Mouse (Mus musculus): ENCODE results near the gene 1810065E05Rik.
A peak's percentile ranks its signal among the peaks of the same experiment; 100 is the strongest.

The 1810065E05Rik gene

DNA sequence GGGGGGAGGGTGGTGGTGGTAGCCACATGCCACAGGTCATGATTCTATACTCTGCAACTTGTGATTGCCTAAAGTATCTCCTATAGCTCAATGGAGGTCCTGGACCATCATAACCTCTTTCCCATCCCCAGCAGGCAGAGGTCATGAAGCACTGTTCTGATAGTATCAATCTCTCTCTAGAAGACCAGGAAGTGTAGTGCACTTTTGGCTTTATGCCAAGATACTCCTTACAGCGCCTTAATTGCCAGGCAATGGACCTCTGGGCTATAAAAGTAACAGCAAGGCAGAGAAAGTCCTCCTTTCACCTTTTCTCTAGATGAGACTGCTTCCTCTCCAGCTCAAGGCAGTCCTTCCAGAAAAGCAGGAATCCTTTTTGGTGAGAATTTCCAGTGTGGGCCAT is at the start of gene 1810065E05Rik:
TSS of gene 1810065E05Rik (plus strand) at position 297 of the 400 bp plus-strand sequence.
- DNase-seq (ENCODE audit: extremely low read depth, low read depth): no peak

DNA sequence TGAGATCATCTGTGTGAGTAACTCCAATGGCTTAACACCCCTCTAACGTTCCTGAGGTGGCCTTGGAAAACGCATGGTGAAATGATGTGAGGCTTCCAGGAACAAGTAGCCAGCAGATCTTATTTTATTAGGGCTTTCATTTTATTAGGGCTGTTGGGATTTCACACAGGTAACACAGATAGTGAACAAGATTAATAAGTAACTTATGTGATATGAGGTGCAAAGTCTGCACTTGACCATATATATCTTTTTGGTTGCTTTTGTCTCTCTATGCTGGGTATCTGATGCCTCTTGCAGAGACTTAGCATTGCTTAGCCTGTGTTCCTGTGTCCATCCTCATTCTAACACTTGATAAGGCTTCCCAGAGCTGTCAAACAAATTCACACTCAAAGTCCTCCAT is 43.6 kb upstream of the 1810065E05Rik start:
- DNase-seq (ENCODE audit: extremely low read depth, low read depth): no peak

DNA sequence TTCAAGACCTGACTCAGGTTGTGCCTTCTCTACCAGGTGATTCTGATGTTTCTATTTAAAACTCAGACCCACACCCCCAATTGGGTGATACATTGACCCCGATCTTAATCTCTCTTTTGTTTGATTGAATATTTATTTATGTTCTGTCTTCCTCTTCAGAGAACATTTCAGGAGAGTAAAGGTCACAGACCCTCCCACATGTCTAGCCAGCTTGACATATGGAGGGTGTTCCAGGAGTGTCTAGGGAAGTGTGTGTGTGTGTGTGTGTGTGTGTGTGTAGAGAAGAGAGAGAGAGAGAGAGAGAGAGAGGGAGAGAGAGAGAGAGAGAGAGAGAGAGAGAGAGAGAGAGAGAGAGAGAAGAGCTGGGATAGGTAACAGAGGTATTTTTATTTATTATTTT is 43.2 kb upstream of the 1810065E05Rik start:
- DNase-seq (ENCODE audit: extremely low read depth, low read depth): no peak

DNA sequence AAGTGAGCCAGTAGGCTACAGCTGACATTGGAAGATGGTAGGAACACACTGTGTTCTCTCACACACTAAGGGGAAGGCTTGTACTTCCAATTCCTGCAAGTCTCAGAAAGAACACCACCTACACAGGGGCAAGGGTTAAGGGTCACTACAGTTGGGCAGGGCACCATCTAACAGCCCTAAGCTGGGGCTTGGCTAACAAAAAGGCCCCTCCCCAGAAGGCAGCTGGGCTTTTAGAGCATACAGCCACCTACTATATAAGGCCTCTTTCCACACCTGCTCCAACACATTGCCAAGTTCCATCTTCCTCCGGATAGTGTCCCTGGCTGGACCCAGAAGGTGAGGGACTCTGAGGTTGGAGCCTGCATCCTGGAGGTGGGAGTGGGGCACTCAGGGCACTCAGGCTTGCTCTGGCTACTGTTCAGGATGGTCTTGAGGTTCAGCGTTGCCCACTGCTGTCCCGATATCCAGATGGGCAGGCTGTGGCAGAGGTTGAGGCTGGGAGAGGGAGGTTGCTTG is 42.1 kb upstream of the 1810065E05Rik start, which contains the start of gene Lypd8:
TSS of gene Lypd8 (plus strand) at position 281 of the 516 bp plus-strand sequence.
- DNase-seq (ENCODE audit: extremely low read depth, low read depth): no peak

DNA sequence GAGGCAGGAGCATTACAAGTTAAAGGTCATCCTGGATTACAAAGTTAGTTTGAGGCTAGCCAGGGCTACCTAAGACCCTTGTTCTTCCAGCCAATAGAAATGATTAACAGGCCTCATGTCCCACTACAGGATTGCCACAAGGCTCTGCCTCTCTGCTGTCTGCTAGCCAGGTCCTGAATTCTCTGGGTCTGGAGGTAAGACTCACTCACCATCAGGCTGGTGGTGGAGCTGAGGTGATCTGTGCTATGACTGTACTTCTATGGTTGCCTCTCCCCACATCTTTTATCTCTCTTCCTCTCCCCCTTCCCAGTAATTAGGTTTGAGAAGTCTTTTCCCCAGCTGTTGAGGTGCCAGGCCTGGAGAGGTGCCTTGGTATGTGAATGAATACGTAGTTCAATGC is 41.4 kb upstream of the 1810065E05Rik start:
- peak; percentile 10 for DNase-seq (ENCODE audit: extremely low read depth, low read depth)

DNA sequence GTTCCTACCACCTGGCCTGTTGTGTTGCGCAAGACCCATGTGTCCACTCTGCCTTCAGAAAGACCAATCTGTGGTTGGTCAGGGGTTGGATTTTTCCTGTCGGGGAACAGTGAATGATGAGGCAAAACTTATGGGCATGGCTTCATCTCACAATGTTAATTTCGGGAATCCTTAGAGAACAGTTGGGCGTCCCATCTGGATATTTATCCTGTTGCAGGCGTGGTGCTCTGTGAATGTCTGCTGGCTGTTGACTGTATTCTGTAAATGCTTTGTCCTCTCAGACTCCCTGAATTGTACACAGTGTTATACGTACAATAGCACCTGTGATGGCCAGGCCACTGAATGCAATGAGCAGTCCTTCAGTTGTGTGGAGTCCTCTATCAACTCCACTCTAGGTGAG is 38.4 kb upstream of the 1810065E05Rik start:
- no peak for DNase-seq (ENCODE audit: extremely low read depth, low read depth)

DNA sequence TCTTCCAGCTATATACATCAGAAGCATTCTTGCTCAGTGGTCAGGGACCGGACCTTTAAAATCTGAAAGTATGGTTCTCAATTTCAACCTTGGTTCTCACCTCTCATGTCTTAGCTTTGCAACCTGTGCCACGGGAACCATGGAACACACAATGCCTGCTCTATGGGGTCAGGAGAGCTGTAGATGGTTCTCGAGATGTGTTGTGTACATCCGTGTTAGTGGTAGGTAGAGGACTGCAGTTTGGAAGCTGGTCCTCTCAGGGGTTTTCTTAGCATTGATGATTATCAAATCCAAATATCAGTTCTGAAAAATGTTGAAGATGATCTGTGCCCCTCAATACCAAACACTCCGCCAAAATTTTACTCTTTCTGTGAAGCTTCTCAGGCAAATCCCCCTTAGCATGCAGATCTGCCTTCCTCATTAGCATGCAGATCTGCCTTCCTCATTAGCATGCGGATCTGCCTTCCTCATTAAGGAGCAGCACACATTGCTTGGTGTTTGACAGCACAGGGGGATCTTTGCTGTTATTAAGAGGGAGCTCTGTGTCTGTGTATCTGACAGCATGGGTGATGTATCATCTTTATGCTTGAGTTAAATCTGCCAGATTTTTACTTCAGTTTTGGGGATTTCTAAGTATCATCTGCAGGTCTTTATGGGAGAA is 20.8 kb upstream of the 1810065E05Rik start:
- no peak for DNase-seq (ENCODE audit: extremely low read depth, low read depth)

DNA sequence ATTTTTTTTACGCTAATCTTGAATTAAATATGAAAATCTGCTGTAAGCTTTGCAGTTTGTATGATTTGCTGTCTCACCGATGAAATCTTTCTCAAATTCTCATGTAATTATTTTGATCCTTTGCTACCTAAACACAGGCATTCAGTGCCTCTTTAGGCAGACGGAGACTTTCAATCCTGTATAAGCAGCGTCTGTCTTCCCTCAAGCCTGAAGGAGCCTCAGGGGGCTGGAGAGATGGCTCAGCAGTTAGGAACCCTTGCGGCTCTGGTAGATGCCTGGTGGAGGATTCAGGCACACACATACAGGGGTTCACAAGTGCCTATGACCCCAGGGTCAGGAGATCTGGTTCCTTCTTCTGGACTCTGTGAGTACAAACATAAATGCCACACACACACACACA is 20.3 kb upstream of the 1810065E05Rik start:
- no peak for DNase-seq (ENCODE audit: extremely low read depth, low read depth)

DNA sequence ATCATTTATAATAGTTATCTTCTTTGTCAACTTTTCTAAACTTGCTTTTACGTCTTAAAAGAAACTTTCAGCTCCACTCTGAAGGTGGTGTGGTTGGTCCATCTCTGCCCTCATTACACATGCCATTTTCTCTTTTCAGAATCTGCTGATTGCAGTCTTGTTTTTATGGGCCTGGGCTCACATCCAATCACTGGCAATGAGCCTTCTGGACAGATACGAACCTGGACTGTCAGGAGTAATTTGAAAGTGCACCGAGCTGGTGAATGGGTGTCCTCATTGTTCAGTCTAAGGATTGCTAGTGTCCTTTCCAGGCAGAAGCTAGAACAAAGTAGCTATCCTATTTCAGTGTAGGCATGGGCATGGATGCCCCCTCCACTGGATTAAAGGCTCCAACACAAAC is 12.8 kb upstream of the 1810065E05Rik start:
- DNase-seq (ENCODE audit: extremely low read depth, low read depth): no peak

DNA sequence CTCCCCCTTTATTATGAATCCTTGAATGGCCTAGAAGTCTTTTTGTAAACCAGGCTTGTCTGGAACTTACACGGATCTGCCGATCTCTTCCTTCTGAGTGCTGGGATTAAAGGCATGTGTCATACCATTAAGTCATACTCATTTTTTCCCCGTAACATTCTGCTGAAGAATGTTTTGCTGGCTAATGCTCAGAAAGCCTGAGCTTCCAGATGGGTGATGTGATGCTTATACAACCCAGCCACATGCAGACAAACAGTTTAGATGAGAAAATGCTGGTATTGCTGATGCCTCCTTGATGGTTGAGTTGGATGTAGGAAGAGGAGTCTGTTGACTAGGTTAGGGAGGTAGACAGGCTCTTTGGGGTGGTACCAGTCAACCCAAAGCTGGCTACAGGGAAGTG is 2.6 kb upstream of the 1810065E05Rik start:
- DNase-seq (ENCODE audit: extremely low read depth, low read depth): no peak

DNA sequence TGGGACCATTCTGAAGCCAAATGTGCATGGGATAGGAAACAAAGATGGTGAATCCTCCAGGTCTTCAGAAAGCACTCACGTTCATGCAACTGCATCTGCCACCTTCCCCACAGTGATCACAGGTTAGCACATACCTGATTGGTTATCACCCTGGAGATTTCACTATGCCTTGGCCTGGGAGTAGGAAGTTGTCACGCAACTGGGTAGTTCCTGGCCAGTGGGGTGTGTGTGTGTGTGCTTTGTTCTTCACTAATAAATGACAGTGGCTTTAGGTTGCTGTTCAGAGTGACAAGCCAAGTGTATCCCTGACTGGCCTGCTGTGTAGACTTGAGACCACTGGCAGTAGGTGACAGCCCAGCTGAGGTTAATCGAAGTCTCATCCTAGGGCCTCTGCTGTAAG is 11.3 kb downstream of the 1810065E05Rik start, which contains the start of gene Gm12253:
TSS of gene Gm12253 (plus strand) at position 301 of the 400 bp plus-strand sequence.
- no peak for DNase-seq (ENCODE audit: extremely low read depth, low read depth)

DNA sequence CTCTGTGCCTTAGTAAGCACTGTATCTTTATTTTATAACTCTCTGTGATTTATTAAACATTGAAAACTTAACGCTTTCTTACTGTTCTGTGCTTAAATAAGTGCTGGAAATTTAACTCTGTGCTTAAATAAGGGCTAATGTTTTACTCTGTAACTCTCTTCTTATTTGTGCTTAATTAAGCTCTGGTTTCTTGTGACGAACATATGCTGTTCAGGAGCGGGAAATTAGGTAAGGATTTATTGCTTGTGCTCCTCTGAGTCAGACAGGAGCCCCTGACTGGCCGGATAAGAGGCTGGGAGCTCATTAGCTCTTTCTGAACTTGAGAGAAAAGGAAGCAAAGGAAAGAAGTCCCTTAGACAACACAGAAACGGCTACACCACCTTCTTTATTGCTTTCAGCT is 17.0 kb downstream of the 1810065E05Rik start:
- DNase-seq (ENCODE audit: extremely low read depth, low read depth): no peak

DNA sequence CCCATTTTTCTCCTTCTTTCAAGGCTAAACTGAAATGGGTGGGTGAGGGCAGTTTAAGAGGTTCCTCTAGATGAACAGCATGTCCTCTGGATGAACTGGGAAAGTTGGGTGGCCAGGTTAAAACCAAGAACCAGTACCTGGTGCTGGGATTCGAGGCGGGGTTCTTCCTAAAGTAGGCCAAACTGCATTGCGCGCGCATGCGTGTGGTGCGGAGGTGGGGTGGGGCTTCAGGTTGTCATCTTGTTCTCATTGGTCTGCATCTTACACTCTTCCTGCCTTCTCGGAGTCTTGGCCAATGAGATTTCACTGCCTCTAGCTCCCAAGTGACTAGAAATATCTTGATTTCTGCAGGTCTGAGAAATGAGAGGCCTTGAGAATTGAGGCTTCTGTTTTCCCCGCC is 31.8 kb downstream of the 1810065E05Rik start, which contains the start of gene Lypd9:
TSS of gene Lypd9 (minus strand) at position 165 of the 400 bp plus-strand sequence.
- DNase-seq (ENCODE audit: extremely low read depth, low read depth): no peak

DNA sequence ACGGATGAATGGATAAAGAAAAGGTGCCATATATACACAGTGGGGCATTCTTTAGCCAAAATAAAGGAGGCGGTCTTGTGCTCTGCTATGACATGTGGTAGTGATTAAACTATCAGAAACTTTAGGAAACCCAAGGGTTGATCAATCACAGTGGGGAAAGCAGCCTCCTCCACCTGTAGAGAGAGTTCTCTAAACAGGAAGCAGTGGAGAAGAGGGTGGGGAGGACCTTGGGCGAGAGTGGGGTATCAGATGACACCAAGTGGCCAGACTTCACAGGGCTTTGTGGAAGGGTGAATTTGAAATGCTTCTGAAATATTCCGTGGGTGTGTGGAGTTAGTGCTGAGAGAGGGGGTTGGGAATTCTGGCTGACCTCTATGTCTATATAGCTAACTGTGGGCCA is 32.7 kb downstream of the 1810065E05Rik start:
- DNase-seq (ENCODE audit: extremely low read depth, low read depth): no peak

DNA sequence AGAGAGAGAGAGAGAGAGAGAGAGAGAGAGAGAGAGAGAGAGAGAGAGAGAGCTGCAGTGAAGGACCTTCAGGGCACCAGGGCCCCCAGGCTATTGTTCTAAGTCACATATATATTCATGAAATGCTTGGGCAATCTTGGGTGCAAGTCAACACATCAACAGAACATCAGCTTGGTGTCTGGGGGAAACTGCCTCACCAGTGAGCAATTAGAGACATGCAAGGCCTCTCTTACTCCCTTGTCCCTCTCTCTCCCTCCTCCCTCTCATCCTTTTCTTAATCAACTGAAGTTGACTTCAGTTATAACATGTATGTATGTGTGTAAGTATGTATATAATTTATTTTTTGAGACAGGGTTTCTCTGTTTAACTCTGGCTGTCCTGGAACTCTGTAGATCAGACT is 41.3 kb downstream of the 1810065E05Rik start, which contains the start of gene Olfr30:
TSS of gene Olfr30 (minus strand) at position 101 of the 400 bp plus-strand sequence.
- no peak for DNase-seq (ENCODE audit: extremely low read depth, low read depth)
